Mouse (Mus musculus) heart, postnatal 14 days (tissue): ENCODE measurements around the gene Adgrf1. TPM values are rescaled to one million over a fixed set of nuclear protein-coding genes. Genes with fewer than 3 reads are reported as not detected.

ENCODE experiments used
- DNase-seq, 2 experiments: peaks; one replicate each; pipeline ENCODE4 v3.0.0; 2021 to 2022
- intact Hi-C: fragments of 180-260 bp; cut with DNase I; formaldehyde crosslinking; loops from one replicate; pipeline ENCODE4 v1.15.1; 2025
- total RNA-seq, 2 experiments: library from RNA; stranded (reverse); gene quantifications; 2 replicates each; pipeline ENCODE4 v1.2.3; 2021

Gene Adgrf1
- total RNA-seq, 2 experiments from 2014 or later, result not detected

DNA sequence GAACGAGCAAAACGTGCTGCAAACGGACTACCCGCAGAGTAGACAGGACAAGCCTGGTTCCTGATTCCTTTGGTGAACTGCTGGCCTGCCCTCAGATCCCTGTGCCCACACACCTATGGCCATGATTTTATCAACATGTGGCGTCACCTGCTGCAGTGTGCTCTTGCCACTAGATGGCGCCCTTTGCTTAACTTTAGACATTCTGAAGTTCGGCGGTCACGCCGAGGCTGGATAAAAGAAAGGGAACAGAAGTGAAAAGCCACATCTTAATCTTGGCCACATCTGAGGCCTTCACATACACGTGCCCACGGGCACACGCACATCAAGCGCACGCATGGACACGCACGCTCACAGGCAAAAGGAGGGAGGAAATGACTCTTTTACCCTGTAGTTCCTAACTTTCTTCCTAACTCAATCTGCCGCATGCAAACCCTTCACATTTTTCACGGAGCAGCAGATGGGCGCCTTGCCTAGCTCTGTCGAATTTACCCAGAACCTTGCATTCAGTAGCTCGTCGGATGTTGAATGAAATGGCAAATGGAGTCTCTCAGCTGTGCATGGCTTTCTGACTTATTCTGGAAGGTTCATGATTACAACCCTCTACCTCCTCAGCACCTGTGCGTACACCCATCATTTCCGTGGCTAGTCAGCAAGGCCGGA is 4.8 kb upstream of the Adgrf1 start:
- intact Hi-C loops, result loop anchor here (1.0 to 5.0 kb wide), 3 partner anchors 62 to 346 kb away; no protein-coding TSS in a partner anchor

DNA sequence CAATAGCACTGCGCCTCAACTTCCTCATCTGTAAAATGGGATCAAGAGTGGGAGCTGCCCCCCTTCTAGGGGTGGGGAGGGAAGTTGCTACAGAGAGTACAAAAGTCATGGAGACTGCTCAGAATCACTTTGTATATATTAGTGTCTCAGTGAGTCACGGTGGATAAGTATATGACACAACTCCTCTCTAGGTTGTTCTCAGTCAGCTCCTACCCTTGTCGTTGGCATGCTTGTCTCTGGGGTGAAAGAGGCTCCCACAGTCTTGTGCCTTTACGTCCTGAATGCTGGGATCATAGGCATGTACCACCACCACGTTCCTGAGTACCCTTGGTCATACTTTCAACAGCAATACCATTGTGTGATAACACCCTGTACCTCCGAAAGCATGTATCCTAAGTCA is 4.2 kb upstream of the Adgrf1 start:
- DNase-seq, result no peak
- intact Hi-C loops, result loop anchor here (1.0 to 5.0 kb wide), 3 partner anchors 61 to 345 kb away; no protein-coding TSS in a partner anchor

More for the DNA sequence above, 4.8 kb upstream of the Adgrf1 start:
- peak; percentile 78 to 86 for DNase-seq

GRCm38 (mm10) chr17:43266636-43267035 is 3.5 kb upstream of the Adgrf1 start:
- intact Hi-C loops, result loop anchor here (5.0 kb wide), 1 partner anchor 61 kb away; no protein-coding TSS in a partner anchor
- DNase-seq, result no peak

GRCm38 (mm10) chr17:43267046-43267749 is 2.9 kb upstream of the Adgrf1 start:
- DNase-seq, result no peak
- intact Hi-C loops, result loop anchor here (5.0 kb wide), 1 partner anchor 60 kb away; no protein-coding TSS in a partner anchor

- intact Hi-C loops, result no loop called here
- no peak for DNase-seq
Observed at GRCm38 (mm10) chr17:43276220-43276619, 6.1 kb downstream of the Adgrf1 start.

GRCm38 (mm10) chr17:43277223-43277622 is 7.1 kb downstream of the Adgrf1 start:
- DNase-seq, result no peak
- intact Hi-C loops, result no loop called here

DNA sequence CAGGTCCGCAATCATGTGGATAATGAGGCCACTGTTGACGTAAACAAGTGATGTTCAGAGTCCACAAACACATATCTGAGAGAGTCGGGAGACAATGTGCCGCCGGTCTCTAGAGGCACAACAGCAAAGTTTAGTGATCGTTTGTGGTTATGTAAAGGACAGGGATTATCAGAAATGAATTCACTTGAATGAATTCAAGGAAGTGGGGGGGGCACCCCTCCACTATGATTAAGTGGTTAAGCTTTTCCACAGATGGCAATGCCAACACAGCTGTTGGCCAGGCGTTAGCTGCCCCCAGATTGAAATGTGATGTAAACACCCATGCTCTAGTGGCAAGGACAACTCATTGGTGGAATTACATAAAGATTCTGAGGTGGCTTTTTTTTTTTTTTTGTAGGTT is 9.5 kb downstream of the Adgrf1 start:
- intact Hi-C loops, result no loop called here
- no peak for DNase-seq

GRCm38 (mm10) chr17:43282353-43282752 is 12.2 kb downstream of the Adgrf1 start:
- DNase-seq, result no peak
- intact Hi-C loops, result no loop called here

- DNase-seq, result no peak
- intact Hi-C loops, result no loop called here
Observed at GRCm38 (mm10) chr17:43282828-43283227, 12.7 kb downstream of the Adgrf1 start.

GRCm38 (mm10) chr17:43299515-43299914 is 29.4 kb downstream of the Adgrf1 start:
- DNase-seq, result no peak
- intact Hi-C loops, result no loop called here

DNA sequence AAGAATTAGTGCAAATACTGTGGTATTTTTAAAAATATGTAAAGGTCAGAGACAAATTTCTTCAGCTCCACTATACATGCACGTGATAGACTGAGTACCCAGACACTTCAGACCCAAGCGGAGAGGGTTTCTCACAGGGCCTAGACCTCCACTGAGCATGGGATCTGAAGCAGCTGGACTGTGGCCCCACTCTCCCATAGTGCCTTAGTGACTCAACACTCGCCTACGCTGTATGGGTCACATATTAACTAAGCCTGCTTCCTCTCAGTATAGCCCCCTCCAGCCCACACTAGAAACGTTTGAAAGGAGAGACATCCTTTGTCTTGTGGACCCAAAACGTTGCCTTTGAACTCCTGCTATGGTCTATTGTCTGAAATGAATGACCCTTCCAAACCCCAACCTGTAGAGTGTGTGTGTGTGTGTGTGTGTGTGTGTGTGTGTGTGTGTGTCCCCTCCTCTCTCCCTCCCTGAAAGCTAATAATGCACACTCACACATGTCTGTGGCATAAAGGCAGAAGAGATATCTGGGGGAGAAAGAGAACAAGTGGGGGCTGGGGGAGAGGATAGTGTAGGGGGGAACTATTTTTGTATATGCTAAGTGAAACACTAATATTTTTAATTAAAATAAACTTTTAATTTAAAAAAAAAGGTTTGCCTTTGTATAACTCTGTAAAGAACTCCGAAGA is 56.0 kb downstream of the Adgrf1 start:
- no peak for DNase-seq
- intact Hi-C loops, result loop anchor here (1.0 to 10.0 kb wide), 3 partner anchors 59 to 279 kb away; no protein-coding TSS in a partner anchor

DNA sequence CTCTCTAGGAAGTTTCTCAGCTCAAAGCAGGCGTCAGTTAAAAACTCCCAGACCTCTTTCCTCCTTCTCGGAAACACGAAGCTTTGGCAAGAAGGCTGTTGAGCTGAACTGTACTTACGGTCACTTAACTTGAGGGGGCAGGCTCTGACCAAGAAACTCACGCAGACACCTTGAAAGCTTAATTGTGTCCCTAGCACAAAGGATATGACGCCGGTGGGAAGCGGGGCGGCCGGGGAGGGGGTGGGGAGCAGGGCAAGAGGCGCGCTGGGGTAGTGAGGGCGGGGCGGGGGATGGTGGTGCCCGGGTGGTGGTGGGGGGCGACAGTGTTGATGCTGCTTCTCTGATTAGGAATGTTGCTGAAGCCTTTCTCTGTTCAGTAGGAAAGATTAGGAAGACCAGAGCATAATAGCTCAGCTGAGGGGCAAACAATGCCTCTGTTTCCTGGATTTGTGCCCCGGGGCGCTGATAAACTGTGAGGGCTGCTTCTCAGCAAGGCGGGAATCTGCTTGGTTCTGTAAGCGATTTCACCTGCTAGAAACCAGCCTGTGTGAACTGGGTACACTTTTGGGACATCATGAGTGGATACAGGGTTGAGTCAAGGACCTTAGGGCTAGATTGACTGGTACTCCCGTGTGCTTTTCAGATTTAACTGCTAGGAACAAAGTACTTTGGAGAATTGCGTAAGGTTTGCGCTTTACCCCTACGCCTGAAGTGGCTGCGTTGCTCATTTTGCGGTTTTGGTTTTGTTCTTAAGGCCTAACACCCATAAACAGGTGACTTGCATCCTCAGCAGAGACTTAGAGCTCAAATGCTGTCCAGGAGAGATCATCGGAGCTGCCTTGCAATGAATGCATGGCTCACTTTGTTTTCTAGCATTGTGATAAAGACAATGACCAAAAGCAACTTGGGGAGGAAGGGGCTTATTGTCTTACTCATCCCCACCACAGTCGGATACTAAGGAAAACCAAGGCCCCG is 56.9 kb downstream of the Adgrf1 start:
- peak; percentile 62 to 65 for DNase-seq
- intact Hi-C loops, result loop anchor here (1.0 to 10.0 kb wide), 3 partner anchors 60 to 278 kb away; no protein-coding TSS in a partner anchor

- intact Hi-C loops, result loop anchor here (2.0 to 10.0 kb wide), 3 partner anchors 33 to 277 kb away; partner anchors contain the start of gene Adgrf5
- DNase-seq, result no peak
Observed at GRCm38 (mm10) chr17:43327810-43328209, 57.7 kb downstream of the Adgrf1 start.

DNA sequence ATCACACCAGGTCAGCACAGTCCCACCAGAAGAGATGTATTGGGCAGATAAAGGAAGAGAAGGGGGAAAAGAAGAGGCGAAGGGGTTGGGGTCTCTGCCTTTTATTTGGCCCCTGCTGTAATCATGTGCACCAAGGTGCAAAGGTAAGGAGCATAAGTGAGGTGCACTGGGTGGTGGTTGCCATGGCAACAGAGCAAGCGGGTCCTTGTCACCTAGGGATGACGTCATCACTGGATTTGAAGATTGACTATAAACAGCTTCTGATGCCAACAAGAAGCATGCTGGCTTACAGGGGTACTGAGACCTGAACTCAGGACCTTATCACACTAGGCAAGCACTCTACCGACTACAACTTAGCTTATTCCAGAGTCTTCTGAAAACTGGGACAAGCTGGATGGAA is 59.1 kb downstream of the Adgrf1 start:
- intact Hi-C loops, result loop anchor here (2.0 to 10.0 kb wide), 3 partner anchors 32 to 276 kb away; partner anchors contain the start of gene Adgrf5
- DNase-seq, result no peak

GRCm38 (mm10) chr17:43329761-43330183 is 59.6 kb downstream of the Adgrf1 start:
- intact Hi-C loops, result loop anchor here (2.0 to 10.0 kb wide), 4 partner anchors 31 to 275 kb away; partner anchors contain the start of gene Adgrf5
- peak in 1 of 2 experiments; percentile 3 for DNase-seq

GRCm38 (mm10) chr17:43332686-43333085 is 62.6 kb downstream of the Adgrf1 start:
- intact Hi-C loops, result loop anchor here (5.0 kb wide), 1 partner anchor 70 kb away; no protein-coding TSS in a partner anchor

DNA sequence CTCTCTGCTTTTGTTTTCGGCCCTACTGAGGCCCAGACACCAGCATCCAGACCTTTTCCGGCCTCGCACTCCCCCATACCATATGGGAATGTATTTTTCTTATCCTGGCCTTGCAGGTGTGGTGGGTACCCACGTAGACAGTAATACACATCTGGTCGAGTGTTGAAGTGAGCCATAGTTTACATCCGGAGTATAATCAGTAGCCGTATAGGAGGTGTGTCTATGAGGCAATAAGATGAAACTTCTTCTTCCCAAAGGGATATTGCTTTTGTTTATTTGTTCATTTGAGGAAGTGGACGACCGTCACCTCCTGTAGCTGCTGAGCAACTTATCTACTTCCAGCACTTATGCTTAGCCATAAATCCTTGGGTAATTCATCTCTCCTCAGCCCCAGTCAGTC is 63.9 kb downstream of the Adgrf1 start:
- no peak for DNase-seq
- intact Hi-C loops, result loop anchor here (5.0 kb wide), 1 partner anchor 68 kb away; no protein-coding TSS in a partner anchor

More at GRCm38 (mm10) chr17:43332686-43333085, 62.6 kb downstream of the Adgrf1 start:
- DNase-seq, result no peak

- intact Hi-C loops, result no loop called here
- no peak for DNase-seq
Observed at GRCm38 (mm10) chr17:43337643-43338042, 67.5 kb downstream of the Adgrf1 start.

DNA sequence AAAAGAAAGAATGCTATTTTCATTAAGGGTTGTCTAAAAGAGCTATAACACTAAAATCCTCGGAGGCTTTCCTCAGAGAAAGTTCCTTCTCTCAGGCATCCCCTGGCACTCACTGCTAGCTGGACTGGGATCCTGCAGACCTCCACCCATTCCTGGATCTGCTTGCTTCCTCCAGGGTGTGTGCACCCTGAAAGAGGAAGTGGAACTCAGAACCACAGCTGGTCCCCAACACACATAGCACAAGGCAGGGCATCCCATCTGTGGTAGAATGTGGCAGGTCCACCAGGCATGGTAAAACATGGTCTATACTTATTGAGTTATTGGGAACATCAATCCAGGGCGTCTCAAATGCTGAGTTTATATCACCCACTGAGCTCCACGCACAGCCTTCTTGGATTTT is 68.2 kb downstream of the Adgrf1 start:
- no peak for DNase-seq
- intact Hi-C loops, result no loop called here
